Mouse (Mus musculus): ENCODE results near the gene Rfesd.

DNA sequence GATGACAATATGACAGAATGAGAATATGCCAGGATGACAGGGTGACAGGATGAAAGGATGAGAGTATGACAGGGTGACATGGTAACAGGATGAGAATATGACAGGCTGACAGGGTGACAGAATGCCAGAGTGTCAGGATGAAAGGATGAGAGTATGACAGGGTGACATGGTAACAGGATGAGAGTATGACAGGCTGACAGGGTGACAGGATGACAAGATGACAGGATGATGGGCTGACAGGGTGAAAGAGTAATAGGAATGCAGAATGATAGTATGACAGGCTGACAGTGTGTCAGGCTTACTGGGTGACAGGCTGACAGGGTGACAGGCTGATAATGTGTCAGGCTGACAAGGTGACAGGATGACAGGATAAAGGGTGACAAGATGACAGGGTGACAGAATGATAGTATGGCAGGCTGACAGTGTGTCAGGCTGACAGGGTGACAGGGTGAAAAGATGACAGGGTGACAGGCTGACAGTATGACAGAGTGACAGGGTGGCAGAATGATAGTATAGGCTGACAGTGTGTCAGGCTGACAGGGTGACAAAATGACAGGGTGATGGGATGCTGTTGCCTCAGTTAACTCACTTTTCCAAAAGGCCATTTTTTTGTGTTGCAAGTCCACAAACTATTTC is 63.0 kb downstream of the Rfesd start:
- no peak for TF ChIP-seq CTCF (IDR thresholded peaks at IDR 0.05; ENCODE audit: low read depth)
- TF ChIP-seq EP300 (IDR thresholded peaks at IDR 0.05; ENCODE audit: low read depth): no peak
